Mouse (Mus musculus): ENCODE measurements around the gene Olfr1026.

Olfr1026 gene

GRCm38 (mm10) chr2:85921258-85921657 is at the start of gene Olfr1026:
TSS of gene Olfr1026 (plus strand) at chr2:85921558.
- DNase-seq = no peak

- DNase-seq = no peak
These were observed 36.0 kb upstream of the Olfr1026 start, which contains the start of gene Olfr1023 for GRCm38 (mm10) chr2:85885340-85885739. TSS of gene Olfr1023 (plus strand) at chr2:85885640.

GRCm38 (mm10) chr2:85904952-85905351 is 16.4 kb upstream of the Olfr1026 start, which contains the start of gene Olfr1024:
TSS of gene Olfr1024 (minus strand) at chr2:85905052.
- DNase-seq = no peak

GRCm38 (mm10) chr2:85913197-85913596 is 8.2 kb upstream of the Olfr1026 start:
- no peak for DNase-seq

- no peak for DNase-seq
These were observed 6.5 kb upstream of the Olfr1026 start, which contains the start of gene Olfr1025-ps1 for GRCm38 (mm10) chr2:85914893-85915292. TSS of gene Olfr1025-ps1 (plus strand) at chr2:85915193.

GRCm38 (mm10) chr2:85950137-85950536 is 28.8 kb downstream of the Olfr1026 start, which contains the start of gene Olfr1028:
TSS of gene Olfr1028 (plus strand) at chr2:85950437.
- DNase-seq = no peak

- no peak for DNase-seq
These were observed 52.2 kb downstream of the Olfr1026 start, which contains the start of gene Olfr1029 for GRCm38 (mm10) chr2:85973595-85973994. TSS of gene Olfr1029 (plus strand) at chr2:85973895.

Data from lung, postnatal 4 days (tissue).